Mouse (Mus musculus) v-Abl transformed pro-B cells (cell line): ENCODE measurements around the gene Cdx2.

Source experiments
- in situ Hi-C, 2 experiments: fragments of 400-800 bp; cut with MboI; formaldehyde crosslinking; loops; one replicate each; pipeline ENCODE4 v1.15.1; 2025; ENCODE audit not compliant: unreplicated experiment in 2 of 2

Gene Cdx2

GRCm38 (mm10) chr5:147300001-147300363 lies 7.1 kb downstream of the Cdx2 start:
- in situ Hi-C loops = loop anchor here (25.0 kb wide), 2 partner anchors 738 to 1113 kb away; partner anchors contain the start of genes 1700001J03Rik (in 2 of the 2) and Gm3415 (in 1 of the 2)

GRCm38 (mm10) chr5:147299255-147300000 lies 7.6 kb downstream of the Cdx2 start:
- in situ Hi-C loops = no loop called here

- in situ Hi-C loops = no loop called here
These were observed 9.8 kb downstream of the Cdx2 start for GRCm38 (mm10) chr5:147297249-147297648.

- in situ Hi-C loops = no loop called here
These were observed 12.9 kb downstream of the Cdx2 start for GRCm38 (mm10) chr5:147294121-147294520.

GRCm38 (mm10) chr5:147293127-147293910 lies 13.8 kb downstream of the Cdx2 start:
- in situ Hi-C loops = no loop called here

GRCm38 (mm10) chr5:147292506-147293120 lies 14.5 kb downstream of the Cdx2 start:
- in situ Hi-C loops = no loop called here

GRCm38 (mm10) chr5:147291764-147292505 lies 15.1 kb downstream of the Cdx2 start:
- in situ Hi-C loops = no loop called here

- in situ Hi-C loops = no loop called here
These were observed 22.7 kb downstream of the Cdx2 start for GRCm38 (mm10) chr5:147284365-147284764.

GRCm38 (mm10) chr5:147277547-147277925 lies 29.5 kb downstream of the Cdx2 start:
- in situ Hi-C loops = no loop called here

- in situ Hi-C loops = no loop called here
These were observed 30.1 kb downstream of the Cdx2 start for GRCm38 (mm10) chr5:147276701-147277546.

- in situ Hi-C loops = no loop called here
These were observed 31.3 kb downstream of the Cdx2 start for GRCm38 (mm10) chr5:147275761-147276160.

GRCm38 (mm10) chr5:147274174-147275141 lies 32.6 kb downstream of the Cdx2 start:
- in situ Hi-C loops = no loop called here

GRCm38 (mm10) chr5:147272808-147273345 lies 34.2 kb downstream of the Cdx2 start:
- in situ Hi-C loops = no loop called here

- in situ Hi-C loops = no loop called here
These were observed 34.8 kb downstream of the Cdx2 start for GRCm38 (mm10) chr5:147272046-147272807.

- in situ Hi-C loops = no loop called here
These were observed 36.1 kb downstream of the Cdx2 start for GRCm38 (mm10) chr5:147270673-147271655.

GRCm38 (mm10) chr5:147269926-147270672 lies 37.0 kb downstream of the Cdx2 start, which contains the start of gene Pdx1:
TSS of gene Pdx1 (plus strand) at chr5:147269959.
- in situ Hi-C loops = no loop called here
